Mouse (Mus musculus): Measurements from ENCODE around the gene Zfp853. TPM values are rescaled to one million over a fixed set of nuclear protein-coding genes. Genes with fewer than 3 reads are reported as not detected.

Zfp853 gene
- polyA plus RNA-seq, 1 experiment from 2014 or later, result 0.05 TPM

DNA sequence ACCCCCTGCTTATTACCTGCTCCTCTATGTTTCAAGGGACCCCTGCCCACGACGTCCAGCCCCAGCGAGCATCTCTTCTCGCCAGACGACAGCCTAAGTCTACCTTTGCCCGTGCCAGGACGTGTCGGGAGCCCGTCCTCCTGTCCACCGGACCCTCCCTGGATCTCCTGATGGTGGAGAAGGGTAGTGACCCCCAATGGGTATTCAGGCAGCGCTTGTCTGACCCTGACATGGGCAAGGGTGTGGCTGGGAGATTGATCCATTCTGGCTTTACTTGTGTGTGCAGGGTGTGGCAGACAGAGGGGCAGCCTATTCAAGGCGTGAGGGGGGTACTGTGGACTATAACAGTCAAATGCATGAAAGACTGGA is 23.3 kb downstream of the Zfp853 start:
- Histone ChIP-seq H3K4me2 (peak overlapping the region; percentile 91), H3K9me3 (no peaks in the 10 kb centered on the region), H3K27me3 (replicated peaks) (peaks cover 10% of the 10 kb centered on the region), H3K4me1 (peaks cover 34% of the 10 kb centered on the region), H3K36me3 (no peaks in the 10 kb centered on the region), H3K27ac (replicated peaks) (no peak overlapping the region), H3K4me3 (peak overlapping the region; percentile 93), H3K9ac (peak overlapping the region; percentile 96)
- ATAC-seq (ENCODE audit: extremely low read depth, insufficient number of reproducible peaks, low FRiP score, low TSS enrichment), result no peak
- 5% methylated on average over 12 of the region's 12 CpGs for WGBS

DNA sequence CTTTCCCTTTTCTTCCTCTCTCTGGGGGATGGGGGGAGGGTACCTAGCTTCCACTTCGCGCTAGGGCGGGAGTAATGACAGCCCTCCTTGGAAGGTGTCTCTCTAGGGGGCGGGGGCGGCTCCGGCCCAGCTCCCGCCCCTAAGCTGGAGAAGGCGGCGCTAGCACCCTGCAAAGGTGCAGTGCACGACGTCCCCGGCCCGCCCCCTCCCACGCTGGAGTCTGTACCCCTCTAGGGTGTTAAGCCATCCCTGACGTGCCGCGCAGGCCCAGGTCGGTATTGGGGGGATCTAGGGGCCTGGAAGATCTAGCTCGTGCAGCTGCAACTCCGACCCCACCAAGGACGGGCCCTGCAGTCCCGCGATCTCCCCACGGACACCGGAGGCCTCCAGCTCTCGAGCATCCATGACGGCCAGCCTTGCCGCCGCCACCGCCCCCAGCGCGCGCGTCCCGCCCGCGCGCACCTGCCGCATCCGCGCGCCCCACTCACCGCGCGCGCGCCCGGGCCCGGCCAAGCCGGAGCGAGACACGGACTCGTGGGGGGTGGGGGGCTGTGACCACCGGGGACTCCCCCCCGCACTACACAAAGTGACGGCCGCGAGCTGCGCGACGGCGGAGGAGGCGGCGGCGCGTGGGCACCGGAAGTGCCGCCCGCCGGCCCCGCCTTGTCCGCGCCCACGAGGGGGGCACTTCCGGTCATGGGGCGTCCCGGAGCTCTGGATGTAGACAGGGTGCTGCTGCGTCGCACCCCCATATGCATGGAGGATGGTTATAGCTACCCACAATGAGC is 23.9 kb downstream of the Zfp853 start, which contains the start of gene Zfp316:
TSS of gene Zfp316 (minus strand) at position 660 of the 788 bp plus-strand sequence.
- H3K9me3 ChIP-seq, result no peaks in the 10 kb centered on the region

GRCm38 (mm10) chr5:143268985-143269362 is 24.4 kb downstream of the Zfp853 start:
- H3K27ac ChIP-seq (replicated peaks), result 0 out of 2 replicates have a peak overlapping the region, but pooled peaks have one; percentile 73
- 31% methylated on average over 8 of the region's 8 CpGs for WGBS

More for the DNA sequence above, 23.9 kb downstream of the Zfp853 start, which contains the start of gene Zfp316:
- H3K27ac ChIP-seq (replicated peaks), result peak within 1 kb of the TSS; percentile 73
- under 1% methylated on average over 70 of the region's 79 CpGs for WGBS
- peaks cover 40% of the 10 kb centered on the region for H3K4me1 ChIP-seq
- peak within 1 kb of the TSS; percentile 96 for H3K9ac ChIP-seq
- peaks cover 4% of the 10 kb centered on the region for H3K27me3 ChIP-seq (replicated peaks)
- peak within 1 kb of the TSS; percentile 93 for H3K4me3 ChIP-seq
- ATAC-seq (ENCODE audit: extremely low read depth, insufficient number of reproducible peaks, low FRiP score, low TSS enrichment), result peak; percentile 62; the same call in 1 of the 2 replicates
- peaks cover under 1% of the 10 kb centered on the region; the same call in 1 of the 2 replicates for H3K36me3 ChIP-seq
- peak within 1 kb of the TSS; percentile 91 for H3K4me2 ChIP-seq

DNA sequence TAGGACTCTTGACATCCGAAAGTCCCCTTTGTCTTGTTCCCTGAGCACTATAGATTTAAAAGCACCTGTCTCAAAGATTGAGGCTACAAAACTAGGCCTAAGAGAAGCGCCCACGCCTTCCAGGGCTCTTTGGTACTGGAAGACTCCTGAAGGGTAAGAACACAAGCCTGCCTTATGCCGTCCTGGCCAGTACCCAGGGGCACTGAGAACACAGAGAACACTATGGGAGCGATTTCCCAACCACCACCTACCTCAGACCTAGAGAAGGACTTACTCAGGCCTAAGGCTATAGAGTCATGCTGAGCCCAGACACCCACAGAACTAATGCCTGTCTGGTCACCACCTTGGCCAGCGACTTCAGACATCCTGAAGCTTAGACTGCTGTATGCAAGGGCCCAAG is 26.6 kb downstream of the Zfp853 start:
- no peak for ATAC-seq (ENCODE audit: extremely low read depth, insufficient number of reproducible peaks, low FRiP score, low TSS enrichment)
- Histone ChIP-seq H3K4me1 (peaks cover 40% of the 10 kb centered on the region), H3K27me3 (replicated peaks) (no peaks in the 10 kb centered on the region), H3K4me2 (no peak overlapping the region), H3K9me3 (no peaks in the 10 kb centered on the region), H3K9ac (no peak overlapping the region), H3K36me3 (peaks cover 28% of the 10 kb centered on the region), H3K27ac (replicated peaks) (no peak overlapping the region), H3K4me3 (no peak overlapping the region)
- WGBS, result 82% methylated on average over 6 of the region's 6 CpGs

More at GRCm38 (mm10) chr5:143268985-143269362, 24.4 kb downstream of the Zfp853 start:
- H3K9me3 ChIP-seq, result no peaks in the 10 kb centered on the region
- H3K4me3 ChIP-seq, result peak overlapping the region; percentile 93
- peaks cover 6% of the 10 kb centered on the region for H3K36me3 ChIP-seq
- ATAC-seq (ENCODE audit: extremely low read depth, insufficient number of reproducible peaks, low FRiP score, low TSS enrichment), result no peak
- H3K27me3 ChIP-seq (replicated peaks), result no peaks in the 10 kb centered on the region
- peaks cover 40% of the 10 kb centered on the region for H3K4me1 ChIP-seq
- H3K9ac ChIP-seq, result peak overlapping the region; percentile 96
- H3K4me2 ChIP-seq, result peak overlapping the region; percentile 91

- Histone ChIP-seq H3K4me1 (peaks cover 26% of the 10 kb centered on the region), H3K27ac (replicated peaks) (no peak overlapping the region), H3K9me3 (no peaks in the 10 kb centered on the region), H3K4me3 (no peak overlapping the region), H3K36me3 (peaks cover 40% of the 10 kb centered on the region), H3K4me2 (no peak overlapping the region), H3K9ac (no peak overlapping the region), H3K27me3 (replicated peaks) (no peaks in the 10 kb centered on the region)
- no peak for ATAC-seq (ENCODE audit: extremely low read depth, insufficient number of reproducible peaks, low FRiP score, low TSS enrichment)
- 45% methylated on average over 1 of the region's 1 CpGs for WGBS
Measured at GRCm38 (mm10) chr5:143265409-143265808, 28.0 kb downstream of the Zfp853 start.

DNA sequence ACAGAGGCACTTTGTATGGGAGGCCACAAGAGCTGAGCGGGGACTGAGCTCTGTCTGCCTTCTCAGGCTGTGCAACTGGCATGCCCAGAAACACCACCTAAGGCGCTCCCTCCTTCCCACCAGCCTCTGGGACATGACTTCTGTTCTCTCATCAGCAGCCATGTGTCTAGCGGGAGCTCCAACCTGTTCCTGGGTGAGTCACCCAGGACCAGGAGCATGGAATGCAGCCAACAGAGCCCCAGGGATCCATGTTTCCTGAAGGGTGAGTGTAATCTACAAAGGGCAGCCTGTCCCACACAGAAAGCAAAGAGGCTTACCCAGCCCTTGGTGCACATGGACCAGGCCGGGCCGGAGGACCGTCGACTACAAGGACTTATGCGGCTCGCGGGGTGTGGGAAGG is 28.7 kb downstream of the Zfp853 start:
- Histone ChIP-seq H3K36me3 (peaks cover 47% of the 10 kb centered on the region), H3K27ac (replicated peaks) (no peak overlapping the region), H3K4me1 (peaks cover 23% of the 10 kb centered on the region), H3K9ac (no peak overlapping the region), H3K9me3 (no peaks in the 10 kb centered on the region), H3K4me2 (no peak overlapping the region), H3K4me3 (no peak overlapping the region), H3K27me3 (replicated peaks) (0 out of 2 replicates have a peak, but pooled peaks cover 5% of the 10 kb centered on the region)
- WGBS, result 76% methylated on average over 10 of the region's 10 CpGs
- ATAC-seq (ENCODE audit: extremely low read depth, insufficient number of reproducible peaks, low FRiP score, low TSS enrichment), result no peak

DNA sequence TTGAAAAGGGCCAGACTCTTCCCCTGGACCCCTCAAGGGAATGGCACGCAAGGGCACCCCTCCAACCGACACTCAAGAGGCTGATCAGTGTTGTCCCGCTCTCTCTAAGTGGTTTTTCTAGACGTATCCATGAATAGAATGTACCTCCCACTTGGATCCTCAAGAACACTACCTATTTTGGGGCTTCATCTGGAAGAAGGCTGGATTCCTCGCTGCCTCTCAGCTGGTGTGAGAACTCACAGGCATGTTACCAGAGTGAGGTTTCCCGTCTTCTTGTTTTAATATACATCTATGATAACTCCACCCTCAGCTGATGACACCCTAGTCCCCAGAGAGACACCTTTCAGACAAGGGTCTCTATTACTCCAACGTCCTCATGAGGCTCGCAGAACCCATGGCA is 31.8 kb downstream of the Zfp853 start:
- WGBS, result 77% methylated on average over 8 of the region's 8 CpGs
- no peak for ATAC-seq (ENCODE audit: extremely low read depth, insufficient number of reproducible peaks, low FRiP score, low TSS enrichment)
- no peak overlapping the region for H3K9ac ChIP-seq

DNA sequence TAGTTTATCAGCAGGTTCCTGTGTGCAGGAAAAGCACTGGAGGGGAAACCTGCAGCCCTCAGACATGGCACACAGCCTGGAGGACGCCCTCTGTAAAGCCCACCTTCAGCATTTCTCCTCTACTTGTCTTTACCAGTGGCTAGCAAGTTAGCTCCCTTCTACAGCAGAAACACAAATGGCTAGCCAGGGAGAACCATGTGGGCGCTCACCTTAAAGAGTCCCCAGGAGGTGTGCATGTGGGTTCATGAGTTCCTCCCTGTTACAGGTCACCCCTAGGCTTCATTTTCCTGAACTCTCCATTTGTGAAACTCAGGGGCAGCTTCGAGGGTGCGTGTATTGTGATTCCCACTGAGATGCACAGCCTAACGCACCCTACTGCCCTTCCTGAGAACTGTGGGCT is 37.6 kb downstream of the Zfp853 start:
- 84% methylated on average over 5 of the region's 5 CpGs for WGBS
- H3K4me3 ChIP-seq, result no peak overlapping the region
- H3K9me3 ChIP-seq, result no peaks in the 10 kb centered on the region
- H3K4me1 ChIP-seq, result peaks cover 24% of the 10 kb centered on the region
- no peak overlapping the region for H3K27ac ChIP-seq (replicated peaks)
- no peak overlapping the region for H3K4me2 ChIP-seq
- H3K36me3 ChIP-seq, result peaks cover 66% of the 10 kb centered on the region
- no peak overlapping the region for H3K9ac ChIP-seq
- H3K27me3 ChIP-seq (replicated peaks), result peaks cover 91% of the 10 kb centered on the region
- no peak for ATAC-seq (ENCODE audit: extremely low read depth, insufficient number of reproducible peaks, low FRiP score, low TSS enrichment)

More for the DNA sequence above, 31.8 kb downstream of the Zfp853 start:
- Histone ChIP-seq H3K4me2 (no peak overlapping the region), H3K4me1 (peaks cover 11% of the 10 kb centered on the region), H3K4me3 (no peak overlapping the region), H3K9me3 (no peaks in the 10 kb centered on the region), H3K27me3 (replicated peaks) (peaks cover 33% of the 10 kb centered on the region), H3K27ac (replicated peaks) (no peak overlapping the region), H3K36me3 (peaks cover 66% of the 10 kb centered on the region)

DNA sequence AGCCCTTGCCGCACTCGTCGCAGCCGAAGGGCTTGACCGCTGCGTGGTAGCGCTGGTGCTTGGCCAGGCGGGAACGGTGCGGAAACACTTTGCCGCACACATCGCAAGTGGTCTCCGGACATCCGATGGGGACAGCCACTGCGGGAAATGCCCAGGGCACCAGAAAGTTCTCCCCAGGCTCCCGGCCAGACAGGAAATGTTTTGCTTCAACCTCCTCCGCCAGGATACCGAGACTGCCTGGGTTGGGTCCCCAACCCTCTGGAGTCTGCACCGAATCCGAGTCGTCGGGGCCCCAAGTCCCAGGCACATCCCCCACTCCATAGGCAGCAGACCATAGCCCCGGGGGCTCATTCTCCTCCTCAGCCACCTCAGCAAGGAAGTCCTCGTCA is 38.3 kb downstream of the Zfp853 start:
- H3K9me3 ChIP-seq, result no peaks in the 10 kb centered on the region
- H3K36me3 ChIP-seq, result peaks cover 59% of the 10 kb centered on the region
- H3K4me2 ChIP-seq, result peak overlapping the region; percentile 78
- no peak overlapping the region for H3K27ac ChIP-seq (replicated peaks)
- H3K4me1 ChIP-seq, result peaks cover 24% of the 10 kb centered on the region
- peaks cover 98% of the 10 kb centered on the region for H3K27me3 ChIP-seq (replicated peaks)
- 16% methylated on average over 24 of the region's 24 CpGs for WGBS
- H3K9ac ChIP-seq, result no peak overlapping the region
- H3K4me3 ChIP-seq, result peak overlapping the region; percentile 54
- no peak for ATAC-seq (ENCODE audit: extremely low read depth, insufficient number of reproducible peaks, low FRiP score, low TSS enrichment)

DNA sequence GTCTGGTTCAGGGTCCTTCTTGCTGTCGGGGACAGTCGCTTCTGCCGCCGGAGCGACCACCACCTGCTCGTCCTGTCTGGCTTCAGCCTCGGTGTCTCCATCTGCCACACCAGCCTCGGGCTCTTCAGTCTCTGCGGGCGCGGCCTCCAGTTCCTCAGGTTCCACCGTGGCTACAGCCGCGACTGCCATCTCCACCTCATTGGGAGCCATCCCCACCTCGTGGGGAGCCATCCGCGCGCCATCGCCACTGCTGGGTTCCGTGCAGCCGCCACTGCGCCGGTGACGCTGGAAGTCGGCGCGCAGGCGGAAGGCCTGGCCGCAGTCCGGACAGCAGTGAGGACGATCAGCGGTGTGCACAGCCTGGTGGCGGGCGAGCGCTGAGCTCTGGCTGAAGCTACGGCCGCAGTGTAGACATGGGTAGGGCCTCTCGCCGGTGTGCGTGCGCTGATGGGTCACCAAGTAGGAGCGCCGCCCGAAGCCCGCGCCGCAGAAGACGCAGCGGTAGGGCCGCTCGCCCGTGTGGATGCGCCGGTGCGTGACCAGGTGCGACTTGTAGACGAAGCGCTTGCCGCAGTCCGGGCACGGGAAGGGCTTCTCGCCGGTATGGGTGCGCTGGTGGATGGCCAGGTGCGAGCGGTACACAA is 38.8 kb downstream of the Zfp853 start:
- Histone ChIP-seq H3K36me3 (peaks cover 57% of the 10 kb centered on the region), H3K4me1 (peaks cover 24% of the 10 kb centered on the region), H3K4me2 (peak overlapping the region; percentile 78), H3K9ac (0 out of 2 replicates have a peak overlapping the region, but pooled peaks have one; percentile 24), H3K27me3 (replicated peaks) (peaks cover 97% of the 10 kb centered on the region), H3K9me3 (no peaks in the 10 kb centered on the region), H3K4me3 (peak overlapping the region; percentile 54), H3K27ac (replicated peaks) (no peak overlapping the region)
- no peak for ATAC-seq (ENCODE audit: extremely low read depth, insufficient number of reproducible peaks, low FRiP score, low TSS enrichment)
- 10% methylated on average over 66 of the region's 66 CpGs for WGBS

GRCm38 (mm10) chr5:143253881-143254486 is 39.4 kb downstream of the Zfp853 start:
- WGBS, result 4% methylated on average over 75 of the region's 81 CpGs
- H3K4me2 ChIP-seq, result peak overlapping the region; percentile 78
- no peaks in the 10 kb centered on the region for H3K9me3 ChIP-seq
- peaks cover 57% of the 10 kb centered on the region for H3K36me3 ChIP-seq
- H3K4me3 ChIP-seq, result peak overlapping the region; percentile 54
- no peak overlapping the region for H3K27ac ChIP-seq (replicated peaks)
- peaks cover 97% of the 10 kb centered on the region for H3K27me3 ChIP-seq (replicated peaks)
- no peak for ATAC-seq (ENCODE audit: extremely low read depth, insufficient number of reproducible peaks, low FRiP score, low TSS enrichment)
- H3K9ac ChIP-seq, result peak overlapping the region; percentile 65
- peaks cover 24% of the 10 kb centered on the region for H3K4me1 ChIP-seq

Data from heart, embryonic 13.5 days (tissue).